Mouse (Mus musculus) lung, postnatal 0 days (tissue): ENCODE results near the gene Ubtf.

Experiments
- CTCF ChIP-seq: IDR thresholded peaks from 2 replicates; pipeline ENCODE4 v1.5.1; 2016; ENCODE audit warnings: antibody characterized with exemption, mild to moderate bottlenecking
- EP300 ChIP-seq: IDR thresholded peaks from 2 replicates; pipeline ENCODE4 v1.6.1; 2016; ENCODE audit warnings: antibody characterized with exemption, mild to moderate bottlenecking, control low read depth

GRCm38 (mm10) chr11:102284501-102285094, 34.9 kb downstream of the Ubtf start, which contains the start of gene Tmub2:
- no peak for TF ChIP-seq CTCF
- peak; percentile 58; the same call in 1 of the 2 replicates for TF ChIP-seq EP300
